Mouse (Mus musculus) kidney, adult 2 months (tissue): ENCODE measurements at regions not wholly inside any gene's neighbourhood (a gene's known extent, or its start where the extent isn't known, plus 50 kb on each side); places are given as distances from the start of the nearest gene placed in this dataset.

Experiments
- DNase-seq: peaks from one replicate; pipeline ENCODE4 v3.0.0; 2021
- H3K27ac ChIP-seq: fragments of 200-500 bp; 2 replicates; pipeline ENCODE4 v1.5.1; 2012; ENCODE audit warnings: low read depth, low read length, control low read depth, inconsistent platforms; ENCODE audit not compliant: insufficient read depth
- H3K27me3 ChIP-seq: fragments of 200-500 bp; replicated peaks from 2 replicates; pipeline ENCODE4 v1.6.1; 2012; ENCODE audit warnings: mild to moderate bottlenecking, moderate library complexity, low read length, inconsistent platforms; ENCODE audit not compliant: control insufficient read depth, insufficient read depth
- H3K36me3 ChIP-seq: fragments of 200-500 bp; 2 replicates; pipeline ENCODE4 v1.6.1; 2012; ENCODE audit warnings: mild to moderate bottlenecking, moderate library complexity, low read length, inconsistent platforms; ENCODE audit not compliant: control insufficient read depth, insufficient read depth
- H3K4me1 ChIP-seq: fragments of 200-500 bp; 2 replicates; pipeline ENCODE4 v1.6.1; 2011; ENCODE audit warnings: low read length; ENCODE audit not compliant: control insufficient read depth, insufficient read depth
- H3K4me3 ChIP-seq: fragments of 200-500 bp; 2 replicates; pipeline ENCODE4 v1.5.1; 2011; ENCODE audit warnings: mild to moderate bottlenecking, low read depth, low read length, control low read depth; ENCODE audit not compliant: insufficient read depth
- CTCF ChIP-seq: fragments of 200-500 bp; conservative IDR thresholded peaks from 2 replicates; pipeline ENCODE4 v1.5.1; 2011; ENCODE audit warnings: low read depth, mild to moderate bottlenecking, control low read depth, low read length, moderate library complexity, mixed read lengths; ENCODE audit not compliant: insufficient read depth, insufficient read length
- POLR2A ChIP-seq: fragments of 200-500 bp; IDR thresholded peaks from one replicate; pipeline ENCODE4 v1.6.1; 2011; ENCODE audit warnings: low read depth, low read length, control low read depth
- WGBS: fragments of 180-500 bp; shearing (Covaris S2); methylation state at CpG from one replicate; pipeline ENCODE4 v1.1.7; 2018; 5-methylcytosine and 5-hydroxymethylcytosine counted together

- H3K36me3 ChIP-seq = no peaks in the 10 kb centered on the region
- H3K4me3 ChIP-seq = no peak overlapping the region
- H3K27me3 ChIP-seq = no peaks in the 10 kb centered on the region
- no peak for DNase-seq
- WGBS = 88% methylated on average over 2 of the region's 2 CpGs
- H3K4me1 ChIP-seq = no peaks in the 10 kb centered on the region
- no peak for TF ChIP-seq POLR2A
- TF ChIP-seq CTCF = no peak
- no peak overlapping the region for H3K27ac ChIP-seq
These were observed 474.4 kb downstream of the Pcdh18 start for GRCm38 (mm10) chr3:49282679-49283078.

DNA sequence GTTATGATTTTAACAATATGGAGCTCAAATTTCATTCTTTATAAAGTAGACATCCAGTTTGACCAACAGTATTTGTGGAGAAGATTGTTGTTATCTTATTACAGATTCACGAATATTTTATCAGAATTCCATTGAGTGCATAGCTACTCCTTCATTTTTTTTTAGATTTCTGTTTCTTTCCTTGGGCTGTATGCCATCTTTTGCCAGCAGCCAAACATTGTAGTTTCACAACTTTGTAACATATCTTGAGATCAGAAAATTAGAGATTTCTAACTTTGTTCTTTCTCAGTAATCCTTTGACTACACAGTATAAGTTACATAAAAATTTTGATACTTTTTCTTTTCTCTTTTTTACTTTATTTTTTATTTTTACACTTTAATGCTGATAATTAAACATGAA lies 478.8 kb downstream of the Pcdh18 start:
- Histone ChIP-seq H3K4me3 (no peak overlapping the region), H3K4me1 (no peaks in the 10 kb centered on the region), H3K36me3 (no peaks in the 10 kb centered on the region), H3K27me3 (no peaks in the 10 kb centered on the region), H3K27ac (no peak overlapping the region)
- 91% methylated on average over 1 of the region's 1 CpGs for WGBS
- DNase-seq = no peak
- TF ChIP-seq CTCF (no peak), POLR2A (no peak)

DNA sequence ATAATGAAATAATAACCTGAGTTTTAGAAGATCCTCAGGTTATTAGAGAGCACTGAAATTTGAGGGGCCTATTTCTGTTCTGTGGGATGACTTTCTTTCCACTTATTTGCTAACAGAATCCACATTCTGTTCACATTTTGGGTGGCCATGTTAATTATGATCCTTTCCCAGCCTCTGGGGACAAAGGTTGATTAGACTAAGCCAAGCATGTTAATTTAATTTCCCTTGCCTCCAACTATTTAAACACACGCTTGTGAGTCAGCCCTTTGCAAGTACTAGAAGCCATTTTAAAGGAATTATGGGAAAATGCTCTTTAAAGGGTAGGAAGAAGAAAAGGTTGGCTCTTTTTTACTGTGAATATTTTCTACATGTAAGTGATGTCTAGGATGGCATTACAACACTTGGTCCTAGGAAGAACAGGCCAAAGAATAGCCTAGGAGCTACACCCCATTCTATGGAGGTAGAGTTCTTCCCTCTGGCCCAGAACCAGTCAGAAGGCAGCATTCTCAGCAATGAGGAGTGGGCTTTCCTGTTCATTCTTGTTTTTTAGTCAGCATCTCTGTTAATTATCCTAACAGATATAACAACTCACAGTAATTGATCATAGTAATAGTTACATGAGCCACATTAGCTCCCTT lies 482.7 kb downstream of the Pcdh18 start:
- TF ChIP-seq CTCF = no peak
- no peak for TF ChIP-seq POLR2A
- no peaks in the 10 kb centered on the region for H3K36me3 ChIP-seq
- 28% methylated on average over 1 of the region's 1 CpGs for WGBS
- no peak for DNase-seq
- no peak overlapping the region for H3K4me3 ChIP-seq
- no peaks in the 10 kb centered on the region for H3K27me3 ChIP-seq
- no peaks in the 10 kb centered on the region for H3K4me1 ChIP-seq
- H3K27ac ChIP-seq = no peak overlapping the region

DNA sequence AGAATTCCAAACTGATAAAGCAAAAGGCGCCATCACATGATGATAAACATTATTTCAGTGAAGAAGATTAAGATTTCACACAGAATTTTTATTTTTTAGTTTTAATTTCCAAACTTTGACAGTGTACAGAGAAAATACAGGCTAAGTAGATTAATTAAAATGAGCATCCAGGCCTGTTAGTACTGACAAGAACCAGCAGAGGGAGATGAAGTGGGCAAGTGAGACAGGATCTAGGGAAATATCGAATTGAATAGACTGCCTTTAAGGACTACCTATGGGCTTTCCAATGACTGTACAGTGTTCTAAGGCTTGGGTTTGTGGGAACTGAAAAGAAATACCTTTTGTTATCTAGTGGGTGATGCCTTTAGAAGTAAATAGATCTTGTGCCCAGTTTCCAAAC lies 491.1 kb downstream of the Pcdh18 start:
- WGBS = 59% methylated on average over 2 of the region's 2 CpGs
- H3K4me1 ChIP-seq = no peaks in the 10 kb centered on the region
- peak; percentile 2 for DNase-seq
- TF ChIP-seq CTCF = no peak
- no peak for TF ChIP-seq POLR2A
- H3K27me3 ChIP-seq = no peaks in the 10 kb centered on the region
- no peak overlapping the region for H3K4me3 ChIP-seq
- H3K27ac ChIP-seq = no peak overlapping the region
- H3K36me3 ChIP-seq = no peaks in the 10 kb centered on the region
